Mouse (Mus musculus) neural tube, embryonic 15.5 days (tissue): Measurements from ENCODE around the gene Mrpl19. TPM values are rescaled to one million over a fixed set of nuclear protein-coding genes. Genes with fewer than 3 reads are reported as not detected.

Experiments
- ATAC-seq: fragments of 200-750 bp; cut with Nextera tagmentation; 2 replicates; pipeline ENCODE4 v1.8.0; 2017; ENCODE audit warnings: mild to moderate bottlenecking, moderate TSS enrichment, moderate library complexity; ENCODE audit not compliant: low FRiP score
- H3K27ac ChIP-seq: fragments of 300-500 bp; sonication (generic); replicated peaks from 2 replicates; pipeline ENCODE4 v1.5.1; 2015; ENCODE audit warnings: mild to moderate bottlenecking, inconsistent platforms
- H3K27me3 ChIP-seq: fragments of 300-500 bp; sonication (generic); replicated peaks from 2 replicates; pipeline ENCODE4 v1.6.1; 2015; ENCODE audit warnings: inconsistent platforms
- H3K36me3 ChIP-seq: fragments of 300-500 bp; sonication (generic); 2 replicates; pipeline ENCODE4 v1.6.1; 2015; ENCODE audit warnings: inconsistent platforms
- H3K4me1 ChIP-seq: fragments of 300-500 bp; sonication (generic); 2 replicates; pipeline ENCODE4 v1.6.1; 2015; ENCODE audit warnings: inconsistent platforms
- H3K4me2 ChIP-seq: fragments of 300-500 bp; sonication (generic); 2 replicates; pipeline ENCODE4 v1.6.1; 2015; ENCODE audit warnings: inconsistent platforms, mild to moderate bottlenecking, moderate library complexity
- H3K4me3 ChIP-seq: fragments of 300-500 bp; sonication (generic); replicated peaks from 2 replicates; pipeline ENCODE4 v1.5.1; 2015; ENCODE audit warnings: mild to moderate bottlenecking, inconsistent platforms
- H3K9ac ChIP-seq: fragments of 300-500 bp; sonication (generic); replicated peaks from 2 replicates; pipeline ENCODE4 v1.6.1; 2015; ENCODE audit warnings: mild to moderate bottlenecking, inconsistent platforms
- H3K9me3 ChIP-seq: fragments of 300-500 bp; sonication (generic); replicated peaks from 2 replicates; pipeline ENCODE4 v1.6.1; 2016; ENCODE audit warnings: inconsistent platforms
- WGBS: fragments of 180-500 bp; shearing (Covaris S2); methylation state at CpG from one replicate; pipeline ENCODE4 v1.1.7; 2015; ENCODE audit warnings: mixed read lengths; 5-methylcytosine and 5-hydroxymethylcytosine counted together
- polyA plus RNA-seq: library from polyadenylated mRNA; unstranded; fragments of >200 nt; fragmentation: Nextera tagmentation; extraction: Ambion mirVana; gene quantifications from 2 replicates; pipeline ENCODE4 v1.2.1, GENCODE M21; 2015

Mrpl19 gene
- polyA plus RNA-seq, 1 experiment from 2014 or later = 40.6 TPM

DNA sequence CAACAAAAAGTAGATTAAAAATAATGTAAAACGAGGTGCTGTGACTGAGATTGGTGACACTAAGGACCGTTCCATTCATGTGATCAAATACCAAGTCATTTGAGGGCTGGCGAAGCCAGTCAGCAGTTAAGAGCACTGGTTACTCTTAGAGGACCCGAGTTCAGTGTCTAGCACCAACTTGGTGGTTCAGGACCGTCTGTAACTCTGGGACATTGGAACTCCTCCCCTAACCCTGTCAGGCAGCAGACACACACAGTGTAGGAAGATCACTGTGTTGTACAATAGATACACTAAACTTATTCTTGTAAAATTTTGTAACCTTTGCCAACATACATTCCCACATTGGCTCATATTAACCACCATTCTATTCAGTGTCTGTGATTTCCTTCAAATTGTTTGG lies 41.5 kb downstream of the Mrpl19 start:
- Histone ChIP-seq H3K4me3 (peak overlapping the region; percentile 78), H3K9me3 (no peaks in the 10 kb centered on the region), H3K36me3 (peaks cover 19% of the 10 kb centered on the region), H3K27me3 (no peaks in the 10 kb centered on the region), H3K27ac (no peak overlapping the region), H3K9ac (peak overlapping the region; percentile 86), H3K4me2 (peak overlapping the region; percentile 67), H3K4me1 (peaks cover 11% of the 10 kb centered on the region)
- WGBS = 12% methylated on average over 5 of the region's 5 CpGs
- ATAC-seq = peak; percentile 43; the same call in 1 of the 2 replicates

DNA sequence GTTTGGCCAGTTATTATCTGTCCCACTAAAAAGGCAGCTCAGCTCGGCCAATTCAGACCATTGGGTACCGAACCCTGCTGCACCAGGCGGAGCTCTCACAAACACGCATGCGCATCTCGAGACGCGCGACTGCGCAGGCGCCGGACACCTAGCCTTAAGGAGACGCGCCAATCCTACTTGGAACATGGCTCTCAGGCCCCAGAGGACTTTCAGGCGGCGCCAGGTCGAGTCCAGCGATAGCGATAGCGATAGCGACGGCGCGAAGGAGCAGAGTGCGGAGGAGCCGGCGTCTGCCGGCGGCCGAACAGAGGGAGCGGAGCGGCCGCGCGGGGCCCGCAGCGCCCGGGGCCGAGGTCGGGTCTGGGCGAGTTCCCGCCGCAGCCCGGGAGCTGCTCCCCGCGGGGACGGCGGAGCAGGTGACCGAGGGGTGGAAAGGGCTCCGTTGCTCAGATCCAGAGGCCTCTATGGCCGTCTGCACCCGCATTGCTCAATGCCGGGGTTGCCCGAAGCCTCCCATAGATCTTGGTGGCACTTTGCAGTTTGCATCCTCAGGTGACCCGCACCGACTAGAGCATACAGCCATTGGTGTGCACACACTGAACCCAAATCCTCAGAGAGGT lies 42.1 kb downstream of the Mrpl19 start, which contains the start of gene Gcfc2:
Gcfc2 (plus strand) TSS at position 147 of the 620 bp plus-strand sequence.
- peak within 1 kb of the TSS; percentile 67 for H3K4me2 ChIP-seq
- peak within 1 kb of the TSS; percentile 86 for H3K9ac ChIP-seq
- under 1% methylated on average over 56 of the region's 56 CpGs for WGBS
- H3K4me1 ChIP-seq = peaks cover 11% of the 10 kb centered on the region
- H3K36me3 ChIP-seq = peaks cover 19% of the 10 kb centered on the region
- peak within 1 kb of the TSS; percentile 78 for H3K4me3 ChIP-seq
- peak; percentile 97 for ATAC-seq
- no peaks in the 10 kb centered on the region for H3K27me3 ChIP-seq
- no peaks in the 10 kb centered on the region for H3K9me3 ChIP-seq
- peak within 1 kb of the TSS; percentile 75 for H3K27ac ChIP-seq

DNA sequence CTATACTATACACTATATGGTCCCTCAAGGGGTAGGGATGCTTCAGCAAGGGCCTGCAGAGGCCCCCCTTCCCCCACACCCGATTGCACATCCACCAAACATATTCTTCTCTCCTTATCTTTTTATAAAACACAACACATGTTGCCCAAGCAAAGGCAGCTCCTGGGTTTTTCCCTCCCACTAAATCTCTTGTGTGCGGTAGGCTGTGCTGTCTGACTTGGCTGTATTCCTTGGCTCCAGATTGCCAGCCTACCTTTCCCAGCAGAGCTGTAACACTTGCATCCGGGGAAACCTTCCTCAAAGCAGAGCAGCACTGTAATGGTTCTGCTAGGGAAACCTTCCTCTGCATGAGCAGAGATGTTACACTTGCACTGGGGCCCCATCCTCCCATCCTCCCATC lies 53.6 kb downstream of the Mrpl19 start:
- 78% methylated on average over 3 of the region's 3 CpGs for WGBS
- Histone ChIP-seq H3K4me1 (no peaks in the 10 kb centered on the region), H3K9ac (no peak overlapping the region), H3K36me3 (no peaks in the 10 kb centered on the region), H3K4me2 (no peak overlapping the region), H3K27ac (no peak overlapping the region), H3K27me3 (no peaks in the 10 kb centered on the region), H3K4me3 (no peak overlapping the region), H3K9me3 (no peaks in the 10 kb centered on the region)
- no peak for ATAC-seq

DNA sequence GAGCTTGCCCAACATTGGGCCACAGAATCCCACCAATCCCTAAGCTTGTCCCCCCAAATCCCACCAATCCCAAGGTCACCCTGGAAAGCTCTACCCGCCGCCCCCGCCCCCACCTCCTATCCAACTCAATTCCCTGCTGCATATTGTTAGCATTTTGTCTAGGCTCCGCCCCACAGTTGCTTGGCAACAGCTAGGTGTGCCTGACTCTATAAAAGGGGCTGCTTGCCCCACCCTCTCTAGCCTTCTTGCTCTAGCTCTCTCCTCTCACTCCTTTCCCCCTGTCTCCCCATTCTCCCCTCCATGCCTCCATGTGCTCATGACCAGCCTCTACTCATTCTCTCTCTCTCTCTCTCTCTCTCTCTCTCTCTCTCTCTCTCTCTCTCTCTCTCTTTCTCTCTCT lies 54.0 kb downstream of the Mrpl19 start:
- WGBS = 82% methylated on average over 4 of the region's 4 CpGs
- Histone ChIP-seq H3K36me3 (no peaks in the 10 kb centered on the region), H3K27ac (no peak overlapping the region), H3K27me3 (no peaks in the 10 kb centered on the region), H3K4me3 (no peak overlapping the region), H3K9ac (no peak overlapping the region), H3K4me1 (no peaks in the 10 kb centered on the region), H3K4me2 (no peak overlapping the region), H3K9me3 (no peaks in the 10 kb centered on the region)
- ATAC-seq = no peak

DNA sequence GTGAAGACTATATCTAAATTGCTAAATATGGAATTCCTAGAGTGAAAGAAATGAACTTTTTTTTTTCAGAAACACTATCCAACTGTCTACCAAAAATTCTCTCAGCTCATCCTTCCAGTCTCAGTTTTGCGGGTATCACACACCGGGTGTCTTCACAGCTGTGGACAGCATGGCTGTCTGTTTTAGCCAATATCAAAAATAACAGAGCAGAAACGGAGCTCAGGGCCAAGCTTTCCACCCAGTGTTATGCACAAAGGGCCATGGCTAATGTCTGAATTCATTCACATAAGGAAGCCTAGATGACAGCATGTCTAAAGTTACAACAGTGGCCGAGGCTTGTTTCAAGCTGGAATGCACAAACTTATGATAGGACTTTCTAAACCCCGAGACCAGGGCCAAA lies 54.5 kb downstream of the Mrpl19 start:
- Histone ChIP-seq H3K9me3 (no peaks in the 10 kb centered on the region), H3K4me3 (no peak overlapping the region), H3K36me3 (no peaks in the 10 kb centered on the region), H3K4me2 (no peak overlapping the region), H3K27me3 (no peaks in the 10 kb centered on the region), H3K9ac (no peak overlapping the region), H3K4me1 (no peaks in the 10 kb centered on the region), H3K27ac (no peak overlapping the region)
- ATAC-seq = no peak
- 89% methylated on average over 5 of the region's 5 CpGs for WGBS

DNA sequence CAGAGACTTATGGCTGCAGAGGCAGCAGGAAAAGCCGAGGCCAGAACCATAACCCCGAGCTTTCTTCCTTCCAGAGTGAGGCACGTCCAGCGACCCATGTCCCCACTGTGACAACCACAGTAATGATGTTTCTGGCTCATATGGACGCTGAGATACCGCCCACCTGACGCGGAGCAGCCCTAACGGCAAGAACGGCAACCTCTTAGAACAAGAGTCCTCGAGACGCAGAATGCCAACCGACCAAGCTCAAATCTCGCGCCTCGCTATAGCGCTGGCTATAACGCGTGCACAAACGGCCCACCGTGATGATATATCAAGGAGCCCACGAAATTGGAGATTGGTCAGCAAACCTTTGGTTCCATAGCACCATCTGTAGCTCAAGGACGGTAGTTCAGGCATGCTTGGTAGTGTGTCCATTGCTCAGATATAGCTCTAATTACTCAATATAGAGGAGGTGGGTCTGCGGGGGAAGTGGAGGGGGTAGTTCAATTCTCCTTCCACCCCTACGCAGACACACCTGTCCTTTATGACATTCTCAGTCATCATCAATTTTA lies 55.4 kb downstream of the Mrpl19 start:
- H3K4me2 ChIP-seq = no peak overlapping the region
- no peaks in the 10 kb centered on the region for H3K27me3 ChIP-seq
- H3K4me3 ChIP-seq = no peak overlapping the region
- 89% methylated on average over 25 of the region's 25 CpGs for WGBS
- H3K9me3 ChIP-seq = no peaks in the 10 kb centered on the region
- ATAC-seq = no peak
- H3K27ac ChIP-seq = no peak overlapping the region
- H3K9ac ChIP-seq = no peak overlapping the region
- no peaks in the 10 kb centered on the region for H3K36me3 ChIP-seq
- H3K4me1 ChIP-seq = no peaks in the 10 kb centered on the region

Other genes with a start within 250 kb of the Mrpl19 start
- 7.2 and 7.5 TPM in 2 replicates for gene Gcfc2, start 42.3 kb downstream of the Mrpl19 start, polyA plus RNA-seq
- 0.79 and 3.4 TPM in 2 replicates for gene Eva1a, start 75.1 kb upstream of the Mrpl19 start, polyA plus RNA-seq